Mouse (Mus musculus): ENCODE data around the gene Crtc1. TPM values are rescaled to one million over a fixed set of nuclear protein-coding genes. Genes with fewer than 3 reads are reported as not detected.

Crtc1 gene
- total and polyA plus RNA-seq, 2 experiments from 2014 or later = 39.3 to 54.0 TPM

DNA sequence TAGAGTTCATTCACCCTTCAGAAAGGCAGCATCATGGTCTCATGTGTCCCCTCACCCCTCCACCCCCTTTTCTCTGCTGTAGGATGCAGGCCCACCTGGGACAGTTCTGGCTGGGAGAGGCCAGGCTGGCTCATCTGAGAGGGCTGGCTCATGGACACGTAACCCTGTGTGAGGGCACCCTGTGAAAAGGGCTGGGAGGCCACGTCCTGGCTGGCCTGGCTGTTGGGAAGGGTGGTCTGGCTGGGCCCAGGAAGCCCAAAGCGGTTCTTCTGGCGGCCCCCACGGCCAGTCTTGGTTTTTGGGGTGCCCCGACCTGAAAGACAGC, 106.5 kb downstream of the Crtc1 start:
- no peak for ATAC-seq
- 98% methylated on average over 6 of the region's 6 CpGs for WGBS
- Histone ChIP-seq H3K4me2 (ENCODE audit: low read depth, low read length) (no peak overlapping the region), H3K36me3 (ENCODE audit: insufficient read depth, low read length) (peaks cover 66% of the 10 kb centered on the region), H3K9ac (replicated peaks; ENCODE audit: low read length) (no peak overlapping the region), H3K4me3 (ENCODE audit: low read length) (no peak overlapping the region), H3K9me3 (ENCODE audit: low read length) (no peaks in the 10 kb centered on the region), H3K4me1 (ENCODE audit: insufficient read depth, low read length) (peaks cover 5% of the 10 kb centered on the region; the same call in 1 of the 2 replicates), H3K27ac (no peak overlapping the region), H3K27me3 (ENCODE audit: insufficient read depth, low read length) (no peaks in the 10 kb centered on the region)
- no peak for TF ChIP-seq CTCF (IDR thresholded peaks at IDR 0.05; ENCODE audit: low read depth)
- DNase-seq (ENCODE audit: low spot score) = no peak

Other genes starting within 250 kb of the Crtc1 start
- 12.0 and 17.1 TPM in 2 replicates for gene Slc25a42, start 227.3 kb downstream of the Crtc1 start, total RNA-seq (2014; rRNA removed)
- gene Slc25a42, start 227.3 kb downstream of the Crtc1 start, polyA plus RNA-seq (2015; fragmentation: Nextera tagmentation; extraction: Ambion mirVana) = 8.2 and 8.3 TPM in 2 replicates
- gene Sugp2, start 205.4 kb downstream of the Crtc1 start, total RNA-seq (2014; rRNA removed) = 123 and 128 TPM in 2 replicates
- gene Sugp2, start 205.4 kb downstream of the Crtc1 start, polyA plus RNA-seq (2015; fragmentation: Nextera tagmentation; extraction: Ambion mirVana) = 56.7 and 61.4 TPM in 2 replicates
- gene Armc6, start 205.1 kb downstream of the Crtc1 start, total RNA-seq (2014; rRNA removed) = 108 TPM in 2 replicates
- 96.4 and 102 TPM in 2 replicates for gene Armc6, start 205.1 kb downstream of the Crtc1 start, polyA plus RNA-seq (2015; fragmentation: Nextera tagmentation; extraction: Ambion mirVana)
- 40.3 and 42.3 TPM in 2 replicates for gene Homer3, start 156.8 kb downstream of the Crtc1 start, total RNA-seq (2014; rRNA removed)
- 20.4 and 21.2 TPM in 2 replicates for gene Homer3, start 156.8 kb downstream of the Crtc1 start, polyA plus RNA-seq (2015; fragmentation: Nextera tagmentation; extraction: Ambion mirVana)
- 36.4 and 53.8 TPM in 2 replicates for gene Ddx49, start 137.1 kb downstream of the Crtc1 start, total RNA-seq (2014; rRNA removed)
- gene Ddx49, start 137.1 kb downstream of the Crtc1 start, polyA plus RNA-seq (2015; fragmentation: Nextera tagmentation; extraction: Ambion mirVana) = 40.4 and 47.5 TPM in 2 replicates
- 126 and 159 TPM in 2 replicates for gene Cope, start 137.1 kb downstream of the Crtc1 start, total RNA-seq (2014; rRNA removed)
- gene Cope, start 137.1 kb downstream of the Crtc1 start, polyA plus RNA-seq (2015; fragmentation: Nextera tagmentation; extraction: Ambion mirVana) = 286 and 291 TPM in 2 replicates
- 92.5 and 101 TPM in 2 replicates for gene Cers1, start 123.8 kb downstream of the Crtc1 start, total RNA-seq (2014; rRNA removed)
- 43.4 and 45.5 TPM in 2 replicates for gene Cers1, start 123.8 kb downstream of the Crtc1 start, polyA plus RNA-seq (2015; fragmentation: Nextera tagmentation; extraction: Ambion mirVana)
- 5.3 and 8.4 TPM in 2 replicates for gene Gdf1, start 109.8 kb downstream of the Crtc1 start, total RNA-seq (2014; rRNA removed)
- gene Gdf1, start 109.8 kb downstream of the Crtc1 start, polyA plus RNA-seq (2015; fragmentation: Nextera tagmentation; extraction: Ambion mirVana) = 6.0 and 6.9 TPM in 2 replicates
- 40.4 and 48.4 TPM in 2 replicates for gene Upf1, start 86.3 kb downstream of the Crtc1 start, total RNA-seq (2014; rRNA removed)
- 8.6 and 10.3 TPM in 2 replicates for gene Upf1, start 86.3 kb downstream of the Crtc1 start, polyA plus RNA-seq (2015; fragmentation: Nextera tagmentation; extraction: Ambion mirVana)
- gene Comp, start 66.0 kb downstream of the Crtc1 start, total RNA-seq (2014; rRNA removed) = 0.21 and 0.29 TPM in 2 replicates
- 0.25 and 0.33 TPM in 2 replicates for gene Comp, start 66.0 kb downstream of the Crtc1 start, polyA plus RNA-seq (2015; fragmentation: Nextera tagmentation; extraction: Ambion mirVana)
- gene Klhl26, start 37.4 kb upstream of the Crtc1 start, total RNA-seq (2014; rRNA removed) = 61.8 and 65.4 TPM in 2 replicates
- gene Klhl26, start 37.4 kb upstream of the Crtc1 start, polyA plus RNA-seq (2015; fragmentation: Nextera tagmentation; extraction: Ambion mirVana) = 33.6 and 35.8 TPM in 2 replicates
- gene Tmem59l, start 47.8 kb upstream of the Crtc1 start, total RNA-seq (2014; rRNA removed) = 196 and 198 TPM in 2 replicates
- gene Tmem59l, start 47.8 kb upstream of the Crtc1 start, polyA plus RNA-seq (2015; fragmentation: Nextera tagmentation; extraction: Ambion mirVana) = 191 and 205 TPM in 2 replicates
- gene Crlf1, start 53.6 kb upstream of the Crtc1 start, total RNA-seq (2014; rRNA removed) = 6.5 and 26.7 TPM in 2 replicates
- gene Crlf1, start 53.6 kb upstream of the Crtc1 start, polyA plus RNA-seq (2015; fragmentation: Nextera tagmentation; extraction: Ambion mirVana) = 16.3 and 17.3 TPM in 2 replicates
- 140 TPM in 2 replicates for gene Rex1bd, start 67.2 kb upstream of the Crtc1 start, total RNA-seq (2014; rRNA removed)
- 188 and 190 TPM in 2 replicates for gene Rex1bd, start 67.2 kb upstream of the Crtc1 start, polyA plus RNA-seq (2015; fragmentation: Nextera tagmentation; extraction: Ambion mirVana)
- gene Uba52, start 71.2 kb upstream of the Crtc1 start, total RNA-seq (2014; rRNA removed) = 510 and 535 TPM in 2 replicates
- 717 and 784 TPM in 2 replicates for gene Uba52, start 71.2 kb upstream of the Crtc1 start, polyA plus RNA-seq (2015; fragmentation: Nextera tagmentation; extraction: Ambion mirVana)
- gene Fkbp8, start 88.1 kb upstream of the Crtc1 start, total RNA-seq (2014; rRNA removed) = 532 and 593 TPM in 2 replicates
- 343 and 360 TPM in 2 replicates for gene Fkbp8, start 88.1 kb upstream of the Crtc1 start, polyA plus RNA-seq (2015; fragmentation: Nextera tagmentation; extraction: Ambion mirVana)
- gene Kxd1, start 88.4 kb upstream of the Crtc1 start, total RNA-seq (2014; rRNA removed) = 48.7 and 56.8 TPM in 2 replicates
- 53.8 and 56.6 TPM in 2 replicates for gene Kxd1, start 88.4 kb upstream of the Crtc1 start, polyA plus RNA-seq (2015; fragmentation: Nextera tagmentation; extraction: Ambion mirVana)
- 15.6 and 16.7 TPM in 2 replicates for gene Ell, start 99.9 kb upstream of the Crtc1 start, total RNA-seq (2014; rRNA removed)
- 10.0 and 10.8 TPM in 2 replicates for gene Ell, start 99.9 kb upstream of the Crtc1 start, polyA plus RNA-seq (2015; fragmentation: Nextera tagmentation; extraction: Ambion mirVana)
- gene Isyna1, start 154.8 kb upstream of the Crtc1 start, total RNA-seq (2014; rRNA removed) = 152 and 207 TPM in 2 replicates
- gene Isyna1, start 154.8 kb upstream of the Crtc1 start, polyA plus RNA-seq (2015; fragmentation: Nextera tagmentation; extraction: Ambion mirVana) = 99.3 and 113 TPM in 2 replicates
- gene Ssbp4, start 169.3 kb upstream of the Crtc1 start, total RNA-seq (2014; rRNA removed) = 248 and 349 TPM in 2 replicates
- gene Ssbp4, start 169.3 kb upstream of the Crtc1 start, polyA plus RNA-seq (2015; fragmentation: Nextera tagmentation; extraction: Ambion mirVana) = 188 and 189 TPM in 2 replicates
- 0.65 and 3.3 TPM in 2 replicates for gene Lrrc25, start 176.6 kb upstream of the Crtc1 start, total RNA-seq (2014; rRNA removed)
- gene Lrrc25, start 176.6 kb upstream of the Crtc1 start, polyA plus RNA-seq (2015; fragmentation: Nextera tagmentation; extraction: Ambion mirVana) = 1.3 and 1.5 TPM in 2 replicates
- 1.7 TPM in 1 of 2 replicates, not detected in the other for gene Gdf15, start 192.9 kb upstream of the Crtc1 start, total RNA-seq (2014; rRNA removed)
- 0.25 and 0.41 TPM in 2 replicates for gene Gdf15, start 192.9 kb upstream of the Crtc1 start, polyA plus RNA-seq (2015; fragmentation: Nextera tagmentation; extraction: Ambion mirVana)
- gene Pgpep1, start 220.8 kb upstream of the Crtc1 start, total RNA-seq (2014; rRNA removed) = 65.7 and 68.4 TPM in 2 replicates
- gene Pgpep1, start 220.8 kb upstream of the Crtc1 start, polyA plus RNA-seq (2015; fragmentation: Nextera tagmentation; extraction: Ambion mirVana) = 44.2 and 56.5 TPM in 2 replicates
- gene Lsm4, start 233.7 kb upstream of the Crtc1 start, total RNA-seq (2014; rRNA removed) = 301 and 453 TPM in 2 replicates
- gene Lsm4, start 233.7 kb upstream of the Crtc1 start, polyA plus RNA-seq (2015; fragmentation: Nextera tagmentation; extraction: Ambion mirVana) = 188 and 190 TPM in 2 replicates